Mouse (Mus musculus) bone marrow, adult 2 months (tissue): ENCODE measurements around the gene Tacr3.

Source experiments
- CTCF ChIP-seq: fragments of 200-500 bp; IDR thresholded peaks from 2 replicates; pipeline ENCODE4 v1.5.1; 2011; ENCODE audit warnings: low read length, control low read depth; ENCODE audit not compliant: control insufficient read depth, insufficient read depth
- POLR2A ChIP-seq: fragments of 200-500 bp; IDR thresholded peaks from 2 replicates; pipeline ENCODE4 v1.6.1; 2011; ENCODE audit warnings: low read depth, mild to moderate bottlenecking, control low read depth, low read length, borderline replicate concordance; ENCODE audit not compliant: control insufficient read depth

GRCm38 (mm10) chr3:134908890-134909289 is 80.1 kb downstream of the Tacr3 start:
- no peak for TF ChIP-seq CTCF
- no peak for TF ChIP-seq POLR2A
